ENCODE assay signal across 9 mouse cellular contexts in genomic region chr9:65141976-65142318, GRCm38 (mm10). TPM values are rescaled to one million over a fixed set of nuclear protein-coding genes. Genes with fewer than 3 reads are reported as not detected.
DNase-seq lines count a peak whose midpoint lies in the region; ATAC-seq lines count a peak whose summit lies in the region.
"Had no signal": no experiment of that assay in that cellular context is flagged by ENCODE, and none has a peak within 500 bp of the region (broad histone marks: within the 10 kb centered on the region; RNA-seq: fewer than 3 reads in every experiment).

No protein-coding gene starts in this region.

- H3K27me3 ChIP-seq in heart, embryonic 10.5 days (ENCODE audit: insufficient read depth, poor library complexity, severe bottlenecking) = peaks cover 17% of the 10 kb centered on the region; the same call in 1 of the 2 replicates
- no peaks in the 10 kb centered on the region for H3K27me3 ChIP-seq in midbrain, embryonic 16.5 days (ENCODE audit: control insufficient read depth, insufficient read depth, low read depth, low read length)

- peak overlapping the region; percentile 81 for H3K4me3 ChIP-seq in heart, embryonic 10.5 days
- H3K4me3 ChIP-seq in midbrain, embryonic 16.5 days (ENCODE audit: low read depth, low read length) = peak overlapping the region; percentile 93

- peak overlapping the region; percentile 91 for H3K27ac ChIP-seq in heart, embryonic 10.5 days
- peak overlapping the region; percentile 94 for H3K27ac ChIP-seq in midbrain, embryonic 16.5 days (ENCODE audit: low read length)

- ATAC-seq in midbrain, embryonic 16.5 days = peak; percentile 53

- peaks cover 26% of the 10 kb centered on the region for H3K36me3 ChIP-seq in heart, embryonic 10.5 days
- no peaks in the 10 kb centered on the region for H3K36me3 ChIP-seq in midbrain, embryonic 16.5 days (ENCODE audit: control insufficient read depth, insufficient read depth, low read length)
- H3K36me3 ChIP-seq: G1E had no signal

- H3K4me1 ChIP-seq in heart, embryonic 10.5 days = peaks cover 30% of the 10 kb centered on the region
- H3K4me1 ChIP-seq in midbrain, embryonic 16.5 days (ENCODE audit: control insufficient read depth, insufficient read depth, low read length) = peaks cover 18% of the 10 kb centered on the region

- H3K4me2 ChIP-seq in midbrain, embryonic 16.5 days (ENCODE audit: low read length) = peak overlapping the region; percentile 96

- WGBS in heart, embryonic 10.5 days = 0% methylated on average over 17 of the region's 17 CpGs
- WGBS in midbrain, embryonic 16.5 days = under 1% methylated on average over 17 of the region's 17 CpGs

- intact Hi-C loops in gastrocnemius, postnatal 14 days (cut with DNase I; ENCODE audit: low total_unique reads) = no loop called here

- H3K9ac ChIP-seq in midbrain, embryonic 16.5 days (ENCODE audit: low read depth, low read length) = peak overlapping the region; percentile 97

- peak; percentile 45 for DNase-seq in gastrocnemius, postnatal 14 days
- no peak for DNase-seq in gastrocnemius, postnatal 4 days (ENCODE audit: low spot score in 2 of 2)
- peak; percentile 72 for DNase-seq in adrenal gland, postnatal 14 days
- no peak for DNase-seq in heart, embryonic 10.5 days (ENCODE audit: low spot score)
- DNase-seq in kidney, postnatal 4 days = peak; percentile 62 to 76
- no peak for DNase-seq in layer of hippocampus, postnatal 14 days (ENCODE audit: low spot score in 2 of 2)
- DNase-seq in right cerebral cortex, postnatal 36 days (ENCODE audit: low spot score in 2 of 2) = no peak

- no peaks in the 10 kb centered on the region for H3K9me3 ChIP-seq in heart, embryonic 10.5 days
- H3K9me3 ChIP-seq in midbrain, embryonic 16.5 days (replicated peaks; ENCODE audit: control insufficient read depth, low read length, poor library complexity, severe bottlenecking) = no peaks in the 10 kb centered on the region

RNA-seq across cellular contexts. Expression of gene Igdcc3, which starts 1.0 kb away (rescaled TPM):
- under 1 TPM; 0.37 to 0.58 TPM for total RNA-seq in gastrocnemius, postnatal 14 days (2021)
- under 1 TPM; 0.88 to 0.91 TPM for total RNA-seq in gastrocnemius, postnatal 4 days (2021)
- total RNA-seq in adrenal gland, postnatal 14 days (2021) = 1.2 and 1.4 TPM in 2 replicates
- 26.8 and 65.0 TPM in 2 replicates for polyA plus RNA-seq in heart, embryonic 10.5 days (2016; fragmentation: Nextera tagmentation; extraction: Ambion mirVana)
- polyA plus RNA-seq in midbrain, embryonic 16.5 days (2015; fragmentation: Nextera tagmentation; extraction: Ambion mirVana) = 8.7 and 9.1 TPM in 2 replicates
- 1 to 10 TPM; 5.3 to 6.1 TPM for total RNA-seq in layer of hippocampus, postnatal 14 days (2021)
- polyA plus RNA-seq: G1E had no signal

RNA-seq across cellular contexts. Expression of gene Igdcc4, which starts 40.7 kb away (rescaled TPM):
- 10 to 100 TPM; 31.8 to 39.9 TPM for total RNA-seq in gastrocnemius, postnatal 14 days (2021)
- total RNA-seq in gastrocnemius, postnatal 4 days (2021) = 100 to 1,000 TPM; 152 to 153 TPM
- total RNA-seq in adrenal gland, postnatal 14 days (2021) = 18.3 and 23.2 TPM in 2 replicates
- 7.5 and 10.8 TPM in 2 replicates for polyA plus RNA-seq in heart, embryonic 10.5 days (2016; fragmentation: Nextera tagmentation; extraction: Ambion mirVana)
- 13.4 and 15.9 TPM in 2 replicates for polyA plus RNA-seq in midbrain, embryonic 16.5 days (2015; fragmentation: Nextera tagmentation; extraction: Ambion mirVana)
- total RNA-seq in layer of hippocampus, postnatal 14 days (2021) = 10 to 100 TPM; 26.1 to 30.4 TPM
- polyA plus RNA-seq: G1E had no signal

RNA-seq across cellular contexts. Expression of gene Parp16, which starts 53.2 kb away (rescaled TPM):
- total RNA-seq in gastrocnemius, postnatal 14 days (2021) = 1 to 10 TPM; 4.9 to 5.4 TPM
- 1 to 10 TPM; 8.3 to 9.1 TPM for total RNA-seq in gastrocnemius, postnatal 4 days (2021)
- 15.2 and 17.3 TPM in 2 replicates for total RNA-seq in adrenal gland, postnatal 14 days (2021)
- polyA plus RNA-seq in heart, embryonic 10.5 days (2016; fragmentation: Nextera tagmentation; extraction: Ambion mirVana) = 4.8 and 5.8 TPM in 2 replicates
- 8.5 and 9.0 TPM in 2 replicates for polyA plus RNA-seq in midbrain, embryonic 16.5 days (2015; fragmentation: Nextera tagmentation; extraction: Ambion mirVana)
- total RNA-seq in layer of hippocampus, postnatal 14 days (2021) = 1 to 10 TPM; 4.1 TPM

Comparison
In these comparisons a context has a peak if more than half of its experiments do, and no peak if none do; other contexts are left out.
1. DNase-seq: peak in gastrocnemius, postnatal 14 days (single experiment), adrenal gland, postnatal 14 days (single experiment) and kidney, postnatal 4 days (2 of 2); none in gastrocnemius, postnatal 4 days (0 of 2), heart, embryonic 10.5 days (single experiment), layer of hippocampus, postnatal 14 days (0 of 2) and right cerebral cortex, postnatal 36 days (0 of 2).